Mouse (Mus musculus): ENCODE measurements around the gene Ly86.
A peak's percentile ranks its signal among the peaks of the same experiment; 100 is the strongest.

Gene Ly86

DNA sequence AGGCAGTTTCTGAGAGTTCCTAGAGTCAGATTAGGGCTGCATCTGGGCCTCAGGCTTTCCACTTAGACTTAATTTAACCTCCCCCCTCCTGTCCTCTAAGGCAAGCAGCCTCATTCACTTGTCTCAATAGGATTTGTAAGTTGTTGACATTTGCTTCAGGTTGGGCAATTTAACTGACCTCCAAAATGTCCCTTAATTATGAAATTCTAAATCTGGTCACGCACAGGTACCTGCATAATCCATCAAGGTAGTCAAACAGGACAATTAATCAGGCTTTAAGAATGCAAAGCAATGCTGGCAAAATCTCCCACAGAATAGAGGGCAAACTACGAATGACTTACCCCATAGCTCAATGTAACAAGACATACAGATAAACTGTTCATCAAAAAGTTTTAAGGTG lies 8.0 kb downstream of the Ly86 start:
- DNase-seq (ENCODE audit: low read depth, low spot score), result no peak

GRCm38 (mm10) chr13:37353868-37354267 lies 8.9 kb downstream of the Ly86 start:
- DNase-seq (ENCODE audit: low read depth, low spot score), result no peak

DNA sequence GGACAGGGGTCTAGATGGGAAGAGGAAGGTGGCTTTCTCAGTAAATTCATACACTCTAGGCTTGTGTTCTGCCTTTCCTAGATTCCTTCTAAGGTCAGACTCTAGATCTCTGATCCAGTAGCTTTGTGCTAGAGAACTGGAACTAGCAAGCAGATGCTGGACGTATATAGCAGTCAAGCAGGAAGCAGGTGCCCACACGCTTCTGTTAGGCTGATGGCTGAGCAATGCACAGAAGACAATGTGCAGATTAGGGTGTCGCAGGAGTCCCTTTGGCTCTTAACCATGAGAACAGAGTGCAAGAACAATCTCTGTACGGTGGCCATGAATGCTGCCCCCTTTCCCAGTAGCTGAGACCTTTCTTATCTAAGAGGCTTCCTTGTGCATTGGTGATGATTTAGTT lies 9.4 kb downstream of the Ly86 start:
- DNase-seq (ENCODE audit: low read depth, low spot score), result no peak

DNA sequence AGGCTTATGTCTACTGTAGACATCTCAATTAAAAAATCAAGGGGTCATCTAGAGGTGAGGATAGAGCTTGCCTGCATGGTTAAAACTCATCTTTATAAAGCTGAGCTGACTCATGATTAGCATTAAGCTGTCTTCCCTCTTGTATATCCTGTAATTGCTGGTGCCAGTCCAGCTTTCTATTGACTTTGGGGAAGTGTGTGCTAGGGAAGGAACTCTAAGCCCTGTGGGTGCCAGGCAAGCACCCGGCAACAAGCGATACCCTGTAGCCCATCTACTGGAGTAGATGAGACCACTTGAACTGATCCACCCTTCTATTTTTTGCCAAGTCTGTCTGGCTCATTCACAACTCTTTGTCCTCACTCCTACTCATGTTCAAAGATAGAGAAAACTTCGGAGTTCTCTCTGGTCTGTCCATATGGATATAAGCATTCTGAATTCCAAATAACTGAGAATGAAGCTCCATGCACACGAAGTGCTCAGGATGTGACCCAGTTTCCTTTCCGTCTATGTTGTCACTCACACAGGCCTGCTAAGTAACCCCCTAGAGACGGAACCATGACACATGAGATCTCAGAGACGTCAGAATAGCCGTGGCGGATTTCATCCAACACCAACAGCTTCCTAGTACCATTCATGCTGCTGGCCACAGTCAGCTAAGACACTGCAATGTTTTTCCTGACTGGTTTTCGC lies 10.8 kb downstream of the Ly86 start:
- no peak for DNase-seq (ENCODE audit: low read depth, low spot score)

GRCm38 (mm10) chr13:37356549-37356948 lies 11.5 kb downstream of the Ly86 start:
- DNase-seq (ENCODE audit: low read depth, low spot score), result no peak

DNA sequence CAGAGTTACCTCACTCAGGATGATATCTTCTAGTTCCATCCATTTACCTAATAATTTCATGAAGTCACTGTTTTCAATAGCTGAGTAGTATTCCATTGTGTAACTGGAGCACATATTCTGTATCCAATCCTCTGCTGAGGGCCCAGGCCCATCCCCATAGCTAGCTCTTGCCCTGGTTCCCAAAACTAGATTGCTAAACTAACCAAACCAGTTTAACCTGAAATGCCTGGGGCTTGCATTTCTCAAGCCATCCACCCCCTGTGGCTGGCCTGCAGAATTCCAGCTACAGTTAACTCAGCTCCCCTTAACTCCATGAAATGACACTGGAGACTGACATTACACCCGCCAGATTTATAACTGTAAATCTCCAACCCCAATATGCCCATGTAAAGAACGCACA lies 13.1 kb downstream of the Ly86 start:
- DNase-seq (ENCODE audit: low read depth, low spot score), result no peak

DNA sequence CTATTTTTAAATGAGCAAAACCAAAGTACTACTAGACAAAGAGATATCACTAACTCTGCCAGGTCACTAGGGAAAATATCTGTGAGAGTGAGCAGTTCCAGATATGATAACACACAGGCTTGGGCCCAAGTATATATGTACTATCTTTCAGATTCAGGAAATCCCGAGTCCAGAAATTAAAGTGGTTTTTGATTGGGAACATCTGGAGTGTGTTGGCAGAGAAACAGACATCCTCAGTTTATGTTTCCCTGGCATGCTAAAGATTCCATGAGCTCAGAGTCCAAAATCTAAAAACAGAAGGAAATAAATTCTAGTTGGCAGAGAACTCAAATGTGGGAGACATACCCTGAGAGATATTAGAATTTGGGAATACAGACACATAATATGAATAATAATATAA lies 16.2 kb downstream of the Ly86 start:
- DNase-seq (ENCODE audit: low read depth, low spot score), result no peak

GRCm38 (mm10) chr13:37364351-37364750 lies 19.3 kb downstream of the Ly86 start:
- DNase-seq (ENCODE audit: low read depth, low spot score), result no peak

DNA sequence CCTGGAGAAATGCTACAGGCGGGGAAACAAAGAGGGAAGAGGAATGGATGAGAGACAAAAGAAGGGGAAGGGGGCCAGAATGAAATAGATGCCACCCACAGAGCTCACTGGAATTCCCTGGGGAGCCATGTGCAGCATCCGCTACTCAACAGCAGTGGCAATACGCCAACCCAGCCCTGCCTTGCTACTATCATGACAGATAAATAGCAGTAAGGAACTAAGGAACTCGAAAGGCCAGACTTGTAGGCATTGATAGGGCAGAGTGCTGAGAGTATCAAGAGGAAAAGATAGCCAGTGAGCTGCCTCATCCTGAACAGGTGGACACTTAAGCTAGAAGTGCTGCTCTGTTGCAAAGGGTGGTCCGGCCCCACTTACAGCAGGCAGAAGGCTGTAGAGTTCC lies 31.4 kb downstream of the Ly86 start:
- no peak for DNase-seq (ENCODE audit: low read depth, low spot score)

- peak; percentile 18 for DNase-seq (ENCODE audit: low read depth, low spot score)
Measured at GRCm38 (mm10) chr13:37388222-37389202, 43.5 kb downstream of the Ly86 start.

DNA sequence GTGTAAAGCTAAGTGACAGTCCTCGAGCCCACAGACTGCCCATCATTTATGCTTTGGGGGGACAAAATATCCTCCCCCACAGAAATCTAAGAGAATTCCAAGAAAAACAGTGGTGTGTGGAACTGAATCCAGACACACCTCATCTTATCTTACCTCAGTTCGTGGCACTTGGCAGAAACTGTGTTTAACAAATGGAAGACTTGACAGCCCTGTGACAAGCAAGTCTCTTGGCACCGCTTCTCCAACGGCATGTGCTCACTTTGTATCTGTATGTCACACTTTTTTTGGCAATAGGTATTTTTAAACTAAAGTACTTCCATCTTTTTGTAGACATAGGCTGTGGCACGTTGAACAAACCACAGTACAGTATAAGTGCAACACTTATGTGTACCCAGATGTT lies 44.3 kb downstream of the Ly86 start:
- no peak for DNase-seq (ENCODE audit: low read depth, low spot score)

GRCm38 (mm10) chr13:37398791-37399190 lies 53.8 kb downstream of the Ly86 start:
- no peak for DNase-seq (ENCODE audit: low read depth, low spot score)

GRCm38 (mm10) chr13:37399340-37399739 lies 54.3 kb downstream of the Ly86 start:
- peak; percentile 44 for DNase-seq (ENCODE audit: low read depth, low spot score)

GRCm38 (mm10) chr13:37402421-37402820 lies 57.4 kb downstream of the Ly86 start:
- no peak for DNase-seq (ENCODE audit: low read depth, low spot score)

DNA sequence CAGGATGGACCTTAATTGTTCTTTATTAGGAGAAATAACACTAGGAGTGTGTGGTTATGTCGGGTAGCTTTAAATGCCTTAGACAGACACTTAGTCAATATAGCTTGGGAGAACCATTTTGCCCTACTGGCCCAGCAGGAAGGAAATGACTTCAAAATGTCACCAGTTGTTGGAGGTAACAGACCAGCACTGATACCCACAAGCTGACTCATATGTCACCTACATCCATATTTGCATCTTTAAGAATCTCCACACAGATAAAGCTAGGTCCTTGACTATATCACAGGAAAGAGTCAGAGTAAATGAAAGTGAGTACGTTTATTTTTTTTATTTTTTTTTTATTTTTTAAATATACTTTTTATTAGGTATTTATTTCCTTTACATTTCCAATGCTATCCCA lies 58.7 kb downstream of the Ly86 start:
- DNase-seq (ENCODE audit: low read depth, low spot score), result no peak

GRCm38 (mm10) chr13:37415696-37416095 lies 70.7 kb downstream of the Ly86 start:
- DNase-seq (ENCODE audit: low read depth, low spot score), result no peak

DNA sequence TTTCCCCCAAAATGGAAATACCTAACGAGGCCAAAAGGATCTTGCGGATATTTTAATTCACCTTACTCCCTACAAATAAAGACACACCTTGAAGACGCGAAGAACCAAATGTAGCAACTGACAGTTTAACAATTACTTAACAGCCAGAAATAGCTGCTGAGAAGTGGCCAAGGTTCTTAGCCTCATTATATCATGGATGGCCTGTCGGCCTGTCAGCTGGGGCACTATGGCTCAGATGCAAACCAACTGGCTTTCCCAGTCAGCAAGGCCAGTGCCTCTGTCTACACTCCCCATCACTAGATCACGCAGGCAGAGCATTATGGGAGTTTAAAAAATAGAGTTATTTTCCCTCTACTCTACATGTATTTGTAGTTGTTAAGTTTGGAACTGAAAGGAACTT lies 78.4 kb downstream of the Ly86 start:
- no peak for DNase-seq (ENCODE audit: low read depth, low spot score)

- no peak for DNase-seq (ENCODE audit: low read depth, low spot score)
Measured at GRCm38 (mm10) chr13:37424904-37425303, 79.9 kb downstream of the Ly86 start.

DNA sequence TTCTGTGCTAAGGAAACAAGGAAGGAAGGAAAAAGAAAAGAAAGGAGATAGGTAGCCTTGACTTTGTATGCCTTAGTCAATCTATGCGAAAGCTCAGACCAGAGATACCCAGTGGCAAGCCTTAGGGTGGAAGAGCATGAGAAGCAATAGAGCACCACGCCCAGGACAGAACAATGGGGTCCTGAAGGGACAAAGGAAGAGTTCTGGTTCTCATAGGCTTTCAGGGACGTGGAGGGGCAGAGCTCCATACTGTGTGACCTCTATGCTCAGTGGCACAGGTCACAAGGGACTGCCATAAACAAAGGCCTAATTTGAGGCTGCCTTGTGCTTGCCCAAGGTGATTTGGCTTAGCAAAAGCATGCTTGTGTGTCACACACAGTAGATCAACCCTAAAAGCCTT lies 80.4 kb downstream of the Ly86 start:
- DNase-seq (ENCODE audit: low read depth, low spot score), result no peak

DNA sequence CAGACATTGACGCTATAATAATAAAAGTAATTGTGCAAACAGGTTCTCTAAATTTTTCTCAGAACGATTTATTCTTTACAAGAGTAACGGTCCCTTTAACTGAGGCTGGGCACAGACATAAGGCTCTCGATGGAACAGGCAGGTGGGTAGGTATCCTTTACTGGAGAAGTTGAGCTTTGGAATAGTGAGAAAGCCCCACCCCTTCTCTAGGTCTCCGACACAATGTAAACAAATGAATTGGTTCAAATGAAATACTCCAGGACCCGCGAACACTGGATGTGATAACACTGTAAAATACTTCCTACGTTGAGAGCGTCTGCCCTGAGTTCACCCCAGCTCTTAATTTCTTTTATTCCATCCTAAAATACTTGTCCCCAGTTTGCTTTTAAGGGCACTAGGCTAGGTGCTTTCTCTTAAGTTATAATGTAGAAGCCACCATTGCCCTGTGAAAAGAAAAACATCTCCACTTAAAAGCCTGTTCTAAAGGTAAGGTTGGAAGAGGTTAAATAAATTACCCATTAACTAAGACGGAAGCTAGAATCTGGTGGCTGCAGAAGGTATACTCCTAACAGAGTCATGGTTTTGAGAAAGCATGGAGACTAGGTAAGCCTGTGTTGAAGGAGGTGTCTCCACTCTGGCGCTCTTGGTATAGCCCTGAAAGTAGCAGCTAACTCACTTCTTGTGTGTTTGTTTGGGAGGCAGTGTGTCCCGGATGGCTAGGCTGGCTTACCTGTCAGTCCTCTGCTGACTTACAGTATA lies 81.7 kb downstream of the Ly86 start:
- no peak for DNase-seq (ENCODE audit: low read depth, low spot score)

DNA sequence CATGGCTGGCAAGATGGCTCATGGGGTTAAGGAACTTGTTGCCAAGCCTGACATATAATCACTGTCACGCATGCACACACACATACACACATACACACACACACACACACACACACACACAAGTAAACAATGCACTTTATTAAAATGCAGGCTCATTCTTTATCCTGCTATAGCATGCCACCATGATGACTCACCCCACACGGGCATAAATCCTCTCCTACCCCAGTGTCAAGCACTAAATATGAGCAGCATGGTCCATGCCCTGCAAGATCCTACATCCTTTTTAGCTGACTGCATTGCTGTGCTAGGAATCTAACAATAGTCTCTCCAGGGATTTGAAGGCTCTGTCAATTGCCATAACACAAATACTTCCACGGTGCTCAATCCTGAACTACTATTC lies 83.5 kb downstream of the Ly86 start:
- no peak for DNase-seq (ENCODE audit: low read depth, low spot score)

GRCm38 (mm10) chr13:37429661-37430271 lies 84.8 kb downstream of the Ly86 start:
- DNase-seq (ENCODE audit: low read depth, low spot score), result no peak

All from skeletal muscle tissue, adult 2 months (tissue).